Mouse (Mus musculus) bone marrow, adult 2 months (tissue): ENCODE measurements around the gene Fto.

Experiments
- CTCF ChIP-seq: fragments of 200-500 bp; IDR thresholded peaks from 2 replicates; pipeline ENCODE4 v1.5.1; 2011; ENCODE audit warnings: low read length, control low read depth; ENCODE audit not compliant: control insufficient read depth, insufficient read depth
- POLR2A ChIP-seq: fragments of 200-500 bp; IDR thresholded peaks from 2 replicates; pipeline ENCODE4 v1.6.1; 2011; ENCODE audit warnings: low read depth, mild to moderate bottlenecking, control low read depth, low read length, borderline replicate concordance; ENCODE audit not compliant: control insufficient read depth

- TF ChIP-seq CTCF, result no peak
- TF ChIP-seq POLR2A, result no peak
These were observed 299.2 kb downstream of the Fto start for GRCm38 (mm10) chr8:91612387-91613130.
